Mouse (Mus musculus) heart, embryonic 12.5 days (tissue): ENCODE data around the gene Slc22a23. TPM values are rescaled to one million over a fixed set of nuclear protein-coding genes. Genes with fewer than 3 reads are reported as not detected.

ENCODE experiments used
- ATAC-seq: fragments of 200-750 bp; cut with Nextera tagmentation; 2 replicates; pipeline ENCODE4 v1.8.0; 2017; ENCODE audit warnings: moderate TSS enrichment, moderate library complexity; ENCODE audit not compliant: insufficient number of reproducible peaks, low FRiP score
- H3K27ac ChIP-seq: fragments of 300-500 bp; sonication (generic); 2 replicates; pipeline ENCODE4 v1.5.1; 2016; ENCODE audit warnings: mild to moderate bottlenecking, moderate library complexity; ENCODE audit not compliant: poor library complexity, severe bottlenecking
- H3K27me3 ChIP-seq: fragments of 300-500 bp; sonication (generic); replicated peaks from 2 replicates; pipeline ENCODE4 v1.6.1; 2016; ENCODE audit warnings: mild to moderate bottlenecking, moderate library complexity
- H3K36me3 ChIP-seq: fragments of 300-500 bp; sonication (generic); 2 replicates; pipeline ENCODE4 v1.6.1; 2016; ENCODE audit warnings: mild to moderate bottlenecking, moderate library complexity
- H3K4me1 ChIP-seq: fragments of 300-500 bp; sonication (generic); replicated peaks from 2 replicates; pipeline ENCODE4 v1.6.1; 2016; ENCODE audit warnings: mild to moderate bottlenecking
- H3K4me2 ChIP-seq: fragments of 300-500 bp; sonication (generic); 2 replicates; pipeline ENCODE4 v1.6.1; 2016; ENCODE audit warnings: mild to moderate bottlenecking, moderate library complexity
- H3K4me3 ChIP-seq: fragments of 300-500 bp; sonication (generic); 2 replicates; pipeline ENCODE4 v1.5.1; 2016; ENCODE audit warnings: mild to moderate bottlenecking
- H3K9ac ChIP-seq: fragments of 300-500 bp; sonication (generic); 2 replicates; pipeline ENCODE4 v1.6.1; 2016; ENCODE audit warnings: mild to moderate bottlenecking, moderate library complexity
- H3K9me3 ChIP-seq: fragments of 300-500 bp; sonication (generic); replicated peaks from 2 replicates; pipeline ENCODE4 v1.6.1; 2016; ENCODE audit warnings: mild to moderate bottlenecking, moderate library complexity
- WGBS: fragments of 180-500 bp; shearing (Covaris S2); methylation state at CpG from one replicate; pipeline ENCODE4 v1.1.7; 2016; 5-methylcytosine and 5-hydroxymethylcytosine counted together
- polyA plus RNA-seq: library from polyadenylated mRNA; unstranded; fragments of >200 nt; fragmentation: Nextera tagmentation; extraction: Ambion mirVana; gene quantifications from 2 replicates; pipeline ENCODE4 v1.2.1, GENCODE M21; 2016

The Slc22a23 gene
- polyA plus RNA-seq, 1 experiment from 2014 or later, result 10.0 TPM

GRCm38 (mm10) chr13:34266067-34266466, 78.9 kb downstream of the Slc22a23 start:
- 89% methylated on average over 8 of the region's 8 CpGs for WGBS
- no peak overlapping the region for H3K4me3 ChIP-seq
- H3K36me3 ChIP-seq, result 0 out of 2 replicates have a peak, but pooled peaks cover 4% of the 10 kb centered on the region
- 0 out of 2 replicates have a peak, but pooled peaks cover 3% of the 10 kb centered on the region for H3K4me1 ChIP-seq
- H3K27me3 ChIP-seq, result no peaks in the 10 kb centered on the region
- no peak overlapping the region for H3K9ac ChIP-seq
- no peak for ATAC-seq
- no peak overlapping the region for H3K27ac ChIP-seq
- H3K4me2 ChIP-seq, result no peak overlapping the region
- no peaks in the 10 kb centered on the region for H3K9me3 ChIP-seq

- Histone ChIP-seq H3K27ac (no peak overlapping the region), H3K9ac (no peak overlapping the region), H3K36me3 (0 out of 2 replicates have a peak, but pooled peaks cover 4% of the 10 kb centered on the region), H3K4me3 (no peak overlapping the region), H3K4me1 (0 out of 2 replicates have a peak, but pooled peaks cover 3% of the 10 kb centered on the region), H3K4me2 (no peak overlapping the region), H3K9me3 (no peaks in the 10 kb centered on the region), H3K27me3 (no peaks in the 10 kb centered on the region)
- WGBS, result 84% methylated on average over 5 of the region's 5 CpGs
- ATAC-seq, result no peak
Measured at GRCm38 (mm10) chr13:34265576-34265975, 79.4 kb downstream of the Slc22a23 start.

GRCm38 (mm10) chr13:34265022-34265565, 79.9 kb downstream of the Slc22a23 start:
- Histone ChIP-seq H3K36me3 (0 out of 2 replicates have a peak, but pooled peaks cover 4% of the 10 kb centered on the region), H3K27ac (no peak overlapping the region)

GRCm38 (mm10) chr13:34264508-34264907, 80.5 kb downstream of the Slc22a23 start:
- 0 out of 2 replicates have a peak, but pooled peaks cover 3% of the 10 kb centered on the region for H3K4me1 ChIP-seq
- no peak overlapping the region for H3K4me2 ChIP-seq
- ATAC-seq, result no peak
- H3K36me3 ChIP-seq, result 0 out of 2 replicates have a peak, but pooled peaks cover 4% of the 10 kb centered on the region
- H3K9me3 ChIP-seq, result no peaks in the 10 kb centered on the region
- H3K9ac ChIP-seq, result no peak overlapping the region
- H3K4me3 ChIP-seq, result no peak overlapping the region
- WGBS, result 88% methylated on average over 2 of the region's 2 CpGs
- H3K27me3 ChIP-seq, result no peaks in the 10 kb centered on the region
- H3K27ac ChIP-seq, result no peak overlapping the region

More at GRCm38 (mm10) chr13:34265022-34265565, 79.9 kb downstream of the Slc22a23 start:
- H3K27me3 ChIP-seq, result no peaks in the 10 kb centered on the region
- no peak overlapping the region for H3K4me3 ChIP-seq
- ATAC-seq, result no peak
- H3K4me2 ChIP-seq, result no peak overlapping the region
- 84% methylated on average over 3 of the region's 3 CpGs for WGBS
- H3K9me3 ChIP-seq, result no peaks in the 10 kb centered on the region
- 0 out of 2 replicates have a peak, but pooled peaks cover 3% of the 10 kb centered on the region for H3K4me1 ChIP-seq
- H3K9ac ChIP-seq, result no peak overlapping the region

GRCm38 (mm10) chr13:34258765-34259164, 86.2 kb downstream of the Slc22a23 start:
- WGBS, result 82% methylated on average over 3 of the region's 3 CpGs

GRCm38 (mm10) chr13:34257177-34257576, 87.8 kb downstream of the Slc22a23 start:
- Histone ChIP-seq H3K4me2 (no peak overlapping the region), H3K4me3 (no peak overlapping the region), H3K9me3 (no peaks in the 10 kb centered on the region), H3K27me3 (no peaks in the 10 kb centered on the region), H3K9ac (no peak overlapping the region), H3K4me1 (peaks cover 18% of the 10 kb centered on the region), H3K36me3 (no peaks in the 10 kb centered on the region), H3K27ac (no peak overlapping the region)
- 88% methylated on average over 7 of the region's 7 CpGs for WGBS
- no peak for ATAC-seq

More at GRCm38 (mm10) chr13:34258765-34259164, 86.2 kb downstream of the Slc22a23 start:
- Histone ChIP-seq H3K27ac (no peak overlapping the region), H3K4me3 (no peak overlapping the region), H3K9ac (no peak overlapping the region), H3K4me1 (peaks cover 18% of the 10 kb centered on the region), H3K36me3 (no peaks in the 10 kb centered on the region), H3K27me3 (no peaks in the 10 kb centered on the region), H3K4me2 (no peak overlapping the region), H3K9me3 (no peaks in the 10 kb centered on the region)
- ATAC-seq, result no peak

- H3K36me3 ChIP-seq, result no peaks in the 10 kb centered on the region
- H3K4me3 ChIP-seq, result no peak overlapping the region
- no peak for ATAC-seq
- WGBS, result 91% methylated on average over 2 of the region's 2 CpGs
- no peak overlapping the region for H3K9ac ChIP-seq
- H3K9me3 ChIP-seq, result no peaks in the 10 kb centered on the region
- no peak overlapping the region for H3K27ac ChIP-seq
- H3K4me2 ChIP-seq, result no peak overlapping the region
- H3K27me3 ChIP-seq, result no peaks in the 10 kb centered on the region
- peaks cover 18% of the 10 kb centered on the region for H3K4me1 ChIP-seq
Measured at GRCm38 (mm10) chr13:34256676-34257075, 88.3 kb downstream of the Slc22a23 start.

GRCm38 (mm10) chr13:34255297-34255696, 89.7 kb downstream of the Slc22a23 start:
- H3K4me2 ChIP-seq, result no peak overlapping the region
- ATAC-seq, result no peak
- H3K36me3 ChIP-seq, result no peaks in the 10 kb centered on the region
- H3K9me3 ChIP-seq, result no peaks in the 10 kb centered on the region
- peaks cover 18% of the 10 kb centered on the region for H3K4me1 ChIP-seq
- H3K27me3 ChIP-seq, result no peaks in the 10 kb centered on the region
- 62% methylated on average over 3 of the region's 3 CpGs for WGBS
- H3K4me3 ChIP-seq, result no peak overlapping the region
- no peak overlapping the region for H3K9ac ChIP-seq
- no peak overlapping the region for H3K27ac ChIP-seq

- H3K9me3 ChIP-seq, result no peaks in the 10 kb centered on the region
- no peak overlapping the region for H3K27ac ChIP-seq
- no peaks in the 10 kb centered on the region for H3K36me3 ChIP-seq
- H3K27me3 ChIP-seq, result no peaks in the 10 kb centered on the region
- H3K9ac ChIP-seq, result no peak overlapping the region
- H3K4me2 ChIP-seq, result no peak overlapping the region
- no peak for ATAC-seq
- peaks cover 19% of the 10 kb centered on the region for H3K4me1 ChIP-seq
- 70% methylated on average over 5 of the region's 5 CpGs for WGBS
- H3K4me3 ChIP-seq, result no peak overlapping the region
Measured at GRCm38 (mm10) chr13:34254691-34255090, 90.3 kb downstream of the Slc22a23 start.

- Histone ChIP-seq H3K4me2 (no peak overlapping the region), H3K27me3 (no peaks in the 10 kb centered on the region), H3K4me3 (no peak overlapping the region), H3K27ac (no peak overlapping the region), H3K9ac (no peak overlapping the region), H3K4me1 (peaks cover 28% of the 10 kb centered on the region), H3K9me3 (no peaks in the 10 kb centered on the region), H3K36me3 (no peaks in the 10 kb centered on the region)
- 85% methylated on average over 3 of the region's 3 CpGs for WGBS
- no peak for ATAC-seq
Measured at GRCm38 (mm10) chr13:34253736-34254135, 91.2 kb downstream of the Slc22a23 start.

GRCm38 (mm10) chr13:34248941-34249920, 95.8 kb downstream of the Slc22a23 start:
- H3K9ac ChIP-seq, result no peak overlapping the region

More at GRCm38 (mm10) chr13:34248941-34249920, 95.8 kb downstream of the Slc22a23 start:
- Histone ChIP-seq H3K36me3 (no peaks in the 10 kb centered on the region), H3K4me3 (no peak overlapping the region), H3K27me3 (no peaks in the 10 kb centered on the region), H3K9me3 (no peaks in the 10 kb centered on the region), H3K4me1 (peaks cover 30% of the 10 kb centered on the region), H3K4me2 (no peak overlapping the region), H3K27ac (peak overlapping the region; percentile 5; the same call in 1 of the 2 replicates)
- WGBS, result 61% methylated on average over 15 of the region's 15 CpGs
- 0 out of 2 replicates have a peak, but pooled peaks have one; percentile 17 for ATAC-seq
